Mouse (Mus musculus): ENCODE data around the gene Ccdc86.

The Ccdc86 gene

GRCm38 (mm10) chr19:10949112-10949511, at the start of gene Ccdc86:
Ccdc86 (minus strand) TSS chr19:10949266.
- peak; percentile 99 for DNase-seq

GRCm38 (mm10) chr19:10993150-10993549, 44.1 kb upstream of the Ccdc86 start, which contains the start of gene Ms4a15:
Ms4a15 (minus strand) TSS chr19:10993250.
- DNase-seq, result no peak

- no peak for DNase-seq
These were observed 42.8 kb upstream of the Ccdc86 start for GRCm38 (mm10) chr19:10991911-10992310.

- no peak for DNase-seq
These were observed 41.7 kb upstream of the Ccdc86 start for GRCm38 (mm10) chr19:10990751-10991150.

GRCm38 (mm10) chr19:10988563-10988962, 39.5 kb upstream of the Ccdc86 start:
- no peak for DNase-seq

GRCm38 (mm10) chr19:10985889-10986288, 36.8 kb upstream of the Ccdc86 start:
- no peak for DNase-seq

GRCm38 (mm10) chr19:10984551-10984950, 35.5 kb upstream of the Ccdc86 start:
- DNase-seq, result no peak

- peak; percentile 70 for DNase-seq
These were observed 34.1 kb upstream of the Ccdc86 start for GRCm38 (mm10) chr19:10983146-10983545.

GRCm38 (mm10) chr19:10980210-10980609, 31.1 kb upstream of the Ccdc86 start:
- no peak for DNase-seq

GRCm38 (mm10) chr19:10979184-10980168, 30.4 kb upstream of the Ccdc86 start:
- DNase-seq, result peak; percentile 90

- DNase-seq, result no peak
These were observed 27.3 kb upstream of the Ccdc86 start for GRCm38 (mm10) chr19:10976318-10976717.

- DNase-seq, result no peak
These were observed 26.1 kb upstream of the Ccdc86 start for GRCm38 (mm10) chr19:10975187-10975586.

- DNase-seq, result peak; percentile 53
These were observed 25.3 kb upstream of the Ccdc86 start, which contains the start of gene Ms4a10 for GRCm38 (mm10) chr19:10974238-10974865. Ms4a10 (minus strand) TSS chr19:10974670.

GRCm38 (mm10) chr19:10973187-10973586, 24.1 kb upstream of the Ccdc86 start:
- no peak for DNase-seq

GRCm38 (mm10) chr19:10972660-10973059, 23.6 kb upstream of the Ccdc86 start:
- DNase-seq, result no peak

GRCm38 (mm10) chr19:10970457-10970856, 21.4 kb upstream of the Ccdc86 start:
- no peak for DNase-seq

- no peak for DNase-seq
These were observed 19.5 kb upstream of the Ccdc86 start for GRCm38 (mm10) chr19:10968578-10968977.

- no peak for DNase-seq
These were observed 16.7 kb upstream of the Ccdc86 start for GRCm38 (mm10) chr19:10965721-10966120.

- DNase-seq, result no peak
These were observed 10.9 kb upstream of the Ccdc86 start for GRCm38 (mm10) chr19:10959978-10960346.

- DNase-seq, result peak; percentile 56
These were observed 10.3 kb upstream of the Ccdc86 start for GRCm38 (mm10) chr19:10959085-10959977.

- peak; percentile 82 for DNase-seq
These were observed 3.2 kb upstream of the Ccdc86 start for GRCm38 (mm10) chr19:10952021-10952939.

- no peak for DNase-seq
These were observed 492 bp upstream of the Ccdc86 start for GRCm38 (mm10) chr19:10949558-10949957.

Measured in kidney, postnatal 10 days (tissue).